Mouse (Mus musculus): ENCODE measurements around the gene Bcas1. TPM values are rescaled to one million over a fixed set of nuclear protein-coding genes. Genes with fewer than 3 reads are reported as not detected.

The Bcas1 gene
- polyA plus RNA-seq, 1 experiment = 0.02 TPM

GRCm38 (mm10) chr2:170349784-170350183, 77.9 kb downstream of the Bcas1 start:
- H3K4me3 ChIP-seq = no peak overlapping the region
- no peak for TF ChIP-seq REST (IDR thresholded peaks at IDR 0.05; ENCODE audit: insufficient read depth, insufficient read length)
- TF ChIP-seq MYOG (IDR thresholded peaks at IDR 0.05; ENCODE audit: control insufficient read depth in 1 of 3, insufficient read depth in 1 of 3, insufficient read length in 2 of 3, low read depth in 2 of 3) = no peak
- no peak for TF ChIP-seq POLR2AphosphoS2 (IDR thresholded peaks at IDR 0.05; ENCODE audit: insufficient read length, low read depth)
- TF ChIP-seq USF1 (IDR thresholded peaks at IDR 0.05; ENCODE audit: low read depth) = no peak
- no peak for TF ChIP-seq POLR2A (IDR thresholded peaks at IDR 0.05; ENCODE audit: insufficient read length, low read depth)
- TF ChIP-seq SRF (IDR thresholded peaks at IDR 0.05; ENCODE audit: control insufficient read depth, insufficient read length, low read depth) = no peak
- TF ChIP-seq TCF3 (IDR thresholded peaks at IDR 0.05; ENCODE audit: insufficient read length, low read depth) = no peak
- TF ChIP-seq CEBPB (IDR thresholded peaks at IDR 0.05; ENCODE audit: insufficient read depth, poor library complexity, severe bottlenecking) = no peak
- no peak for TF ChIP-seq E2F4 (IDR thresholded peaks at IDR 0.05; ENCODE audit: insufficient read depth)
- no peak for TF ChIP-seq MAX (IDR thresholded peaks at IDR 0.05; ENCODE audit: low read depth)
- no peak for TF ChIP-seq TCF12 (IDR thresholded peaks at IDR 0.05; ENCODE audit: insufficient read depth, poor library complexity, severe bottlenecking)
- no peak for TF ChIP-seq MYOD1 (IDR thresholded peaks at IDR 0.05; ENCODE audit: control insufficient read depth in 1 of 3, insufficient read length in 2 of 3, low read depth in 2 of 3)
- H3K36me3 ChIP-seq (ENCODE audit: control insufficient read depth, insufficient read depth) = no peaks in the 10 kb centered on the region
- H3ac ChIP-seq (ENCODE audit: control insufficient read depth, insufficient read length) = no peak overlapping the region
- H3K27me3 ChIP-seq (ENCODE audit: control insufficient read depth, insufficient read depth, insufficient read length) = no peaks in the 10 kb centered on the region
- H3K4me2 ChIP-seq (ENCODE audit: low read depth) = no peak overlapping the region
- H3K79me2 ChIP-seq (ENCODE audit: control insufficient read depth, insufficient read depth) = no peaks in the 10 kb centered on the region

- Histone ChIP-seq H3K4me2 (ENCODE audit: low read depth) (no peak overlapping the region), H3ac (ENCODE audit: control insufficient read depth, insufficient read length) (no peak overlapping the region), H3K4me3 (no peak overlapping the region), H3K79me2 (ENCODE audit: control insufficient read depth, insufficient read depth) (no peaks in the 10 kb centered on the region), H3K36me3 (ENCODE audit: control insufficient read depth, insufficient read depth) (no peaks in the 10 kb centered on the region), H3K27me3 (ENCODE audit: control insufficient read depth, insufficient read depth, insufficient read length) (no peaks in the 10 kb centered on the region)
- TF ChIP-seq SRF (IDR thresholded peaks at IDR 0.05; ENCODE audit: control insufficient read depth, insufficient read length, low read depth) (no peak), TCF12 (IDR thresholded peaks at IDR 0.05; ENCODE audit: insufficient read depth, poor library complexity, severe bottlenecking) (no peak)
Observed at GRCm38 (mm10) chr2:170349096-170349495, 78.5 kb downstream of the Bcas1 start.

- no peak for TF ChIP-seq USF1 (IDR thresholded peaks at IDR 0.05; ENCODE audit: low read depth)
- no peak for TF ChIP-seq MYOG (IDR thresholded peaks at IDR 0.05; ENCODE audit: control insufficient read depth in 1 of 3, insufficient read depth in 1 of 3, insufficient read length in 2 of 3, low read depth in 2 of 3)
- no peak for TF ChIP-seq TCF12 (IDR thresholded peaks at IDR 0.05; ENCODE audit: insufficient read depth, poor library complexity, severe bottlenecking)
- no peak for TF ChIP-seq TCF3 (IDR thresholded peaks at IDR 0.05; ENCODE audit: insufficient read length, low read depth)
- TF ChIP-seq POLR2AphosphoS2 (IDR thresholded peaks at IDR 0.05; ENCODE audit: insufficient read length, low read depth) = no peak
- TF ChIP-seq MYOD1 (IDR thresholded peaks at IDR 0.05; ENCODE audit: control insufficient read depth in 1 of 3, insufficient read length in 2 of 3, low read depth in 2 of 3) = no peak
- no peak for TF ChIP-seq POLR2A (IDR thresholded peaks at IDR 0.05; ENCODE audit: insufficient read length, low read depth)
- no peak for TF ChIP-seq REST (IDR thresholded peaks at IDR 0.05; ENCODE audit: insufficient read depth, insufficient read length)
- no peaks in the 10 kb centered on the region for H3K79me2 ChIP-seq (ENCODE audit: control insufficient read depth, insufficient read depth)
- H3K36me3 ChIP-seq (ENCODE audit: control insufficient read depth, insufficient read depth) = no peaks in the 10 kb centered on the region
- no peak overlapping the region for H3ac ChIP-seq (ENCODE audit: control insufficient read depth, insufficient read length)
- no peak overlapping the region for H3K4me2 ChIP-seq (ENCODE audit: low read depth)
- no peaks in the 10 kb centered on the region for H3K27me3 ChIP-seq (ENCODE audit: control insufficient read depth, insufficient read depth, insufficient read length)
- H3K4me3 ChIP-seq = no peak overlapping the region
Observed at GRCm38 (mm10) chr2:170347131-170347765, 80.4 kb downstream of the Bcas1 start.

- peak overlapping the region; percentile 63 for H3K4me2 ChIP-seq (ENCODE audit: low read depth)
- TF ChIP-seq TCF12 (IDR thresholded peaks at IDR 0.05; ENCODE audit: insufficient read depth, poor library complexity, severe bottlenecking) (no peak), TCF3 (IDR thresholded peaks at IDR 0.05; ENCODE audit: insufficient read length, low read depth) (no peak), MYOG (IDR thresholded peaks at IDR 0.05; ENCODE audit: control insufficient read depth in 1 of 3, insufficient read depth in 1 of 3, insufficient read length in 2 of 3, low read depth in 2 of 3) (peak in 2 of 3 experiments; percentile 31 to 54), MAX (IDR thresholded peaks at IDR 0.05; ENCODE audit: low read depth) (no peak), POLR2A (IDR thresholded peaks at IDR 0.05; ENCODE audit: insufficient read length, low read depth) (no peak), MYOD1 (IDR thresholded peaks at IDR 0.05; ENCODE audit: control insufficient read depth in 1 of 3, insufficient read length in 2 of 3, low read depth in 2 of 3) (peak in 2 of 3 experiments; percentile 16 to 59), SRF (IDR thresholded peaks at IDR 0.05; ENCODE audit: control insufficient read depth, insufficient read length, low read depth) (no peak), REST (IDR thresholded peaks at IDR 0.05; ENCODE audit: insufficient read depth, insufficient read length) (no peak), E2F4 (IDR thresholded peaks at IDR 0.05; ENCODE audit: insufficient read depth) (no peak), USF1 (IDR thresholded peaks at IDR 0.05; ENCODE audit: low read depth) (no peak), POLR2AphosphoS2 (IDR thresholded peaks at IDR 0.05; ENCODE audit: insufficient read length, low read depth) (no peak), CEBPB (IDR thresholded peaks at IDR 0.05; ENCODE audit: insufficient read depth, poor library complexity, severe bottlenecking) (no peak)
- no peak overlapping the region for H3ac ChIP-seq (ENCODE audit: control insufficient read depth, insufficient read length)
Observed at GRCm38 (mm10) chr2:170345410-170345793, 82.2 kb downstream of the Bcas1 start.

More at GRCm38 (mm10) chr2:170345410-170345793, 82.2 kb downstream of the Bcas1 start:
- Histone ChIP-seq H3K36me3 (ENCODE audit: control insufficient read depth, insufficient read depth) (no peaks in the 10 kb centered on the region), H3K4me3 (no peak overlapping the region), H3K27me3 (ENCODE audit: control insufficient read depth, insufficient read depth, insufficient read length) (no peaks in the 10 kb centered on the region), H3K79me2 (ENCODE audit: control insufficient read depth, insufficient read depth) (no peaks in the 10 kb centered on the region)

All from myocyte (in vitro differentiated cells).